Mouse (Mus musculus) CH12.LX (cell line): ENCODE results near the gene Avp.

Source experiments
- EP300 ChIP-seq: IDR thresholded peaks from 2 replicates; pipeline ENCODE4 v1.6.1; 2011; ENCODE audit warnings: low read length, improper control_type of control experiment
- HCFC1 ChIP-seq: IDR thresholded peaks from 2 replicates; pipeline ENCODE4 v1.6.1; 2012; ENCODE audit warnings: low read depth, mild to moderate bottlenecking, inconsistent platforms, low read length, improper control_type of control experiment
- NRF1 ChIP-seq: IDR thresholded peaks from 2 replicates; pipeline ENCODE4 v1.6.1; 2014; ENCODE audit warnings: low read depth, mild to moderate bottlenecking, inconsistent platforms, low read length, improper control_type of control experiment, moderate library complexity
- POLR2A ChIP-seq: IDR thresholded peaks from 2 replicates; pipeline ENCODE4 v1.6.1; 2011; ENCODE audit warnings: low read depth, mild to moderate bottlenecking, improper control_type of control experiment, low read length
- ZC3H11A ChIP-seq: IDR thresholded peaks from 2 replicates; pipeline ENCODE4 v1.6.1; 2012; ENCODE audit warnings: low read depth, mild to moderate bottlenecking, inconsistent platforms, low read length, improper control_type of control experiment
- ZKSCAN1 ChIP-seq: IDR thresholded peaks from 2 replicates; pipeline ENCODE4 v1.6.1; 2012; ENCODE audit warnings: low read depth, inconsistent platforms, low read length, improper control_type of control experiment, borderline replicate concordance

DNA sequence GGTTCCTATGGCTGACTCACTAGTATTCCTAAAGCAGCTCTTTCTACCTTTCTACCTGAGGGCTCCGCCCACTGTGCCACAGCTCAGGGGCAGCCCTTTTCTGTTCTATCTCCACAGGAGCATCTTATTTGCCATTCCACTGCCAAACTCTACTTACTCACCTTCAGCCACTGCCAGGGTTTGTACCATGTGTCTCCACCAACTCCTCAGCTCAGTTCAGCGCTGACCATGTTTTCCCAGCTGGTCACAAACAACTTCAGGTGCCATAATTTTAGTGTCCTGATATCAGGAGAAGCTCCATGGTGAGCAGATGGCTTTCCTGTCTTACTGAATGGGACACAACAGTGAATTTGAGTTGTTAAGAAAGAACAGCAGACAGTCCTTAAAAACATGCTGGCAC lies 24.9 kb downstream of the Avp start:
- TF ChIP-seq POLR2A: no peak
- TF ChIP-seq EP300: no peak
- no peak for TF ChIP-seq ZKSCAN1
- TF ChIP-seq NRF1: no peak
- no peak for TF ChIP-seq ZC3H11A
- TF ChIP-seq HCFC1: no peak
